Mouse (Mus musculus) myocyte (in vitro differentiated cells): ENCODE measurements at regions not wholly inside any gene's neighbourhood (a gene's known extent, or its start where the extent isn't known, plus 50 kb on each side); places are given as distances from the start of the nearest gene placed in this dataset.

Experiments
- E2F4 ChIP-seq: IDR thresholded peaks from one replicate; pipeline ENCODE4 v1.6.1; 2011; ENCODE audit warnings: mild to moderate bottlenecking, control low read depth, moderate library complexity; ENCODE audit not compliant: insufficient read depth
- MYOD1 ChIP-seq, 3 experiments: IDR thresholded peaks; one replicate each; pipeline ENCODE4 v1.6.1; 2011; ENCODE audit warnings: control low read depth in 2 of 3, low read depth in 2 of 3, mild to moderate bottlenecking in 2 of 3, moderate library complexity in 1 of 3; ENCODE audit not compliant: insufficient read length in 2 of 3, control insufficient read depth in 1 of 3
- POLR2A ChIP-seq: IDR thresholded peaks from one replicate; pipeline ENCODE4 v1.6.1; 2011; ENCODE audit warnings: low read depth, mild to moderate bottlenecking, control low read depth, moderate library complexity; ENCODE audit not compliant: insufficient read length
- TCF12 ChIP-seq: IDR thresholded peaks from one replicate; pipeline ENCODE4 v1.6.1; 2011; ENCODE audit warnings: mild to moderate bottlenecking, control low read depth; ENCODE audit not compliant: poor library complexity, insufficient read depth, severe bottlenecking

- no peak for TF ChIP-seq POLR2A
- TF ChIP-seq MYOD1 (IDR thresholded peaks at IDR 0.05; ENCODE audit: control insufficient read depth in 1 of 3, insufficient read length in 2 of 3, low read depth in 2 of 3) = no peak
- TF ChIP-seq E2F4 = no peak
- TF ChIP-seq TCF12 = no peak
Observed at GRCm38 (mm10) chr5:101218082-101218481, 372.6 kb downstream of the Gpat3 start.
